26 mouse cellular contexts compared by ENCODE assay signal in genomic region chr14:51786335-51786734, GRCm38 (mm10). TPM values are rescaled to one million over a fixed set of nuclear protein-coding genes. Genes with fewer than 3 reads are reported as not detected.
"Had no signal": no experiment of that assay in that cellular context is flagged by ENCODE, and none has a peak within 500 bp of the region (broad histone marks: within the 10 kb centered on the region; RNA-seq: fewer than 3 reads in every experiment).

No protein-coding gene starts in this region.

- H3K36me3 ChIP-seq: limb, embryonic 12.5 days; limb, embryonic 15.5 days; midbrain, embryonic 13.5 days had no signal

- H3K9ac ChIP-seq: limb, embryonic 12.5 days; limb, embryonic 15.5 days; liver, embryonic 14.5 days; liver, postnatal 0 days; lung, embryonic 14.5 days; midbrain, embryonic 13.5 days had no signal

- H3K4me1 ChIP-seq: limb, embryonic 12.5 days; limb, embryonic 15.5 days; midbrain, embryonic 13.5 days had no signal

- H3K27ac ChIP-seq: limb, embryonic 12.5 days; limb, embryonic 15.5 days; liver, embryonic 14.5 days; macrophage; midbrain, embryonic 13.5 days had no signal

- H3K4me3 ChIP-seq: limb, embryonic 12.5 days; limb, embryonic 15.5 days; midbrain, embryonic 13.5 days had no signal

- H3K4me2 ChIP-seq: limb, embryonic 12.5 days; limb, embryonic 15.5 days; liver, embryonic 11.5 days; lung, embryonic 14.5 days; midbrain, embryonic 13.5 days had no signal

- ATAC-seq: intestine, postnatal 0 days; liver, postnatal 0 days; lung, postnatal 0 days; midbrain, embryonic 13.5 days had no signal

- DNase-seq: kidney, adult 8-10 months; kidney, postnatal 25 days; liver, postnatal 0 days; lung, embryonic 14.5 days; thymus, adult 18-20 months; thymus, postnatal 36 days had no signal

- H3K9me3 ChIP-seq: limb, embryonic 12.5 days; limb, embryonic 15.5 days; midbrain, embryonic 13.5 days had no signal

- H3K27me3 ChIP-seq: limb, embryonic 12.5 days; limb, embryonic 15.5 days; midbrain, embryonic 13.5 days had no signal

RNA-seq across cellular contexts. Expression of gene Ang4, which starts 12.9 kb away (rescaled TPM):
- total RNA-seq: layer of hippocampus, adult 18-20 months; layer of hippocampus, postnatal 14 days; left cerebral cortex, adult 8-10 months; left cerebral cortex, postnatal 14 days; left cerebral cortex, postnatal 4 days; megakaryocyte, adult 5-6 weeks; midbrain, postnatal 0 days had no signal
- polyA plus RNA-seq: limb, embryonic 12.5 days; limb, embryonic 15.5 days; liver, embryonic 11.5 days; liver, embryonic 14.5 days; liver, postnatal 0 days; lung, embryonic 14.5 days; lung, postnatal 0 days; macrophage; midbrain, embryonic 13.5 days; midbrain, postnatal 0 days; neural tube, embryonic 11.5 days; neural tube, embryonic 14.5 days; spleen, adult 2 months had no signal

RNA-seq across cellular contexts. Expression of gene AY358078, which starts 13.5 kb away (rescaled TPM):
- total RNA-seq: layer of hippocampus, adult 18-20 months; layer of hippocampus, postnatal 14 days; left cerebral cortex, adult 8-10 months; left cerebral cortex, postnatal 14 days; left cerebral cortex, postnatal 4 days; megakaryocyte, adult 5-6 weeks; midbrain, postnatal 0 days had no signal
- polyA plus RNA-seq: intestine, postnatal 0 days; limb, embryonic 12.5 days; limb, embryonic 15.5 days; liver, embryonic 11.5 days; liver, embryonic 14.5 days; liver, postnatal 0 days; lung, embryonic 14.5 days; lung, postnatal 0 days; macrophage; midbrain, embryonic 13.5 days; midbrain, postnatal 0 days; neural tube, embryonic 11.5 days; neural tube, embryonic 14.5 days; spleen, adult 2 months; stomach, embryonic 16.5 days; urinary bladder, adult 2 months had no signal
